Mouse (Mus musculus) heart, postnatal 25 days (tissue): ENCODE results near the gene Bhlhe40. TPM values are rescaled to one million over a fixed set of nuclear protein-coding genes. Genes with fewer than 3 reads are reported as not detected.

Experiments used
- DNase-seq: peaks from one replicate; pipeline ENCODE4 v3.0.0; 2022; ENCODE audit warnings: low spot score
- intact Hi-C: fragments of 180-260 bp; cut with DNase I; formaldehyde crosslinking; loops from one replicate; pipeline ENCODE4 v1.15.1; 2025
- total RNA-seq, 2 experiments: library from RNA; stranded (reverse); gene quantifications; 2 replicates each; pipeline ENCODE4 v1.2.3; 2021

Bhlhe40 gene
- total RNA-seq, 2 experiments from 2014 or later = 30.2 to 62.0 TPM

DNA sequence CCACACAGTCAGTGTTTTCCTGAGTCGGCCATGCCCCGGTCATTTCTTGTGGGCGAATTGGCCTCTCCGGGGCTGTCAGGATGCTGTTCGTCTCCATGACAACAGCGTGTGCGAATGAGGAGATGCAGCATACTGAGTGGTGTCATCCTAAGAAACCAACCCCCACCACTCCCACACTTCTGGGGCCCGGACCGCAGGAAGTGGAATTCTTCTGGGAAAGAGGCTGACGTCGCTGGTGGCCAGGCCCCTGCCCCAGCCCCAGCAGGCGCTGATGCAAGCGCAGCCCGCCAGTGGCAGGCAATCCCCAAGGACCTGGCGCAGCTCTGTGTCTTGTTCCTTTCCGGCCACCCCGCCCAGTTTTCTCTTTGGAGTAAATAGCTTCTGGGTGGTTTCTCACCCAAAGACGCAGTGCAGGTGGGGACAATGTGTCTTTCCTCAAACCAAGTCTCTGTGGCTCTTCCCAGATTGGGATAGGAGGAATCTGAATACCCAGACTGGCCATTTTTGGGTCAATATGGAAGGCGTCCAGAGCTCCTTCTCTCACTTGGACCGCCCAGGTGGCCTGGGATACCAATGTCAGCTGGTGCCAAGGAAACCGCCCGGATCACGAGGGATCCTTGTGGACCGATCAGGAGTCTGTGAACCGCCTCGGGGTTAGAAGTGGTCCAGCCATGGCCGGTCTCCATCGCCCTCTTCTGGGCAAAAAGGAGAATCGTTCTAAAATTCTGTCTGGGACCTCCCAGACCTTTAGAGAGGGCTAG lies 49.2 kb downstream of the Bhlhe40 start:
- peak; percentile 81 for DNase-seq
- intact Hi-C loops = loop anchor here (1.0 to 5.0 kb wide), 4 partner anchors 39 to 612 kb away; no protein-coding TSS in a partner anchor

DNA sequence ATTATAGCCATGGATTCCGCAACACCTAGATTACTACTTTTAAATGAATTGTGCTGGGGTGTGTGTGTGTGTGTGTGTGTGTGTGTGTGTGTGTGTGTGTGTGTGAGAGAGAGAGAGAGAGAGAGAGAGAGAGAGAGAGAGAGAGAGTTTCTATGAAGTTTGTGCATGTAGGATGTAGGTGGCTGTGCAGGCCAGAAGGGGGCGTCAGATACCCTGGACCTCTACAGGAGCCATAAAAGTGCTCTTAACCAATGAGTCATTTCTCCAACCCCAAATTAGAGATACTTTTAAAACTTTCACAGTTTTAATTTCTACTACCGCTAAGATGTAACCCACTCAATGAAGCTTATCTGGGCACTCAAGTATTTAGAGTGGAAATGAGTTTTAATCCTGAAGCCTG lies 50.2 kb downstream of the Bhlhe40 start:
- intact Hi-C loops = loop anchor here (1.0 to 5.0 kb wide), 2 partner anchors 293 to 613 kb away; no protein-coding TSS in a partner anchor
- no peak for DNase-seq

DNA sequence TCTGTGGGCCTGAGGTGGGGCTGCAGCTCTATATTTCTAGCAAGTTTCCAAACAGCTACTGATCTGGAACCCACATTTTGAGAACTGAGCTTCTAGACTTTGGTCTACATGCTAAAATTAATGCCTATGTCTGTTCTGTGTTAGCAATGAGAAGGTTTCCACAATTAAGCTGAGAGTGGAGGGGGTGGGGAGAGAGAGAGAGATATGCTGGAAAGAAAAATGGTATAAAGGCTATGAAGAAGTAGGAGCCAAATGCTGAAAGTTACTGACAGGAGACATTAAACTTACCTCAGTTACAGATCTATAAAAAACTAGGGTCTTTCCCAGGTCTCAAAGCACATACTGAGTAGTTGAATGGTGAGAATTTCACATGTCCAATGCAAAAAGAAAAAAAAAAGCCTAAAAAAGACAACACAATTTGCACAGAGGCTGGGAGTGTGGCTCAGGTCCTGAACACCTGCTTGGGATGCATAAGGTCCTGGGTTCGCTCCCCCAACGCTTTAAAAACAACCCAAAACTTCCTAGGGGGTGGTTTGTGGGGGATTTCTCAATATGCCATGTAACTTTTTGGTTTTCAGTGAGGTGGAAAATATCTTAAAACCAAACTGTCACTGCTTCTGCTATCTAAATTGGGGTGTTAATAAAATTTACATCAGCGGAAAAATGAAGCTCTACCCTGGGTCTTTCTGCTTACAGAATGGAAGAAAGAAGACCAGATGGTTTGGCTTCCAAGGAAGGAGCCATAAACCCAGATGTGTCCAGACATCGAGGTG lies 50.9 kb downstream of the Bhlhe40 start:
- no peak for DNase-seq
- intact Hi-C loops = loop anchor here (5.0 kb wide), 1 partner anchor 614 kb away; no protein-coding TSS in a partner anchor

DNA sequence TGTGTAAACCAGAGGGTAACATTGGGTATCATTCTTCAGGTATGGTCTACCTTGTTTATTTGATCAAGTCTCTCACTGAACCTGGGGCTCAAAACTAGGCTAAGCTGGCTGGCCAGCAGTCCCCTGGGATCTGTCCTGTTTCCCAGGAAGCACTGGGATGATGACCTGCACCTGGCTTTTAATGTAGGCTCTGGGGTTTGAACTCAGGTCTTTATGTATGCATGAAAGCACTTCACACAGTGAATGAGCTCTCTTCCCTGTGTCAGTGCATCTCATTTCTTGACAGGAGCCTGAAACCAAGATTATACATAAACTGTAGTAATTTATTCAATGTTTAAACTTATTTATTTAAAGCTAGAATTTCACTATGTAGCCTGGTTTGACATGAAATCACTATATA lies 51.7 kb downstream of the Bhlhe40 start:
- DNase-seq = no peak
- intact Hi-C loops = loop anchor here (5.0 kb wide), 1 partner anchor 615 kb away; no protein-coding TSS in a partner anchor

DNA sequence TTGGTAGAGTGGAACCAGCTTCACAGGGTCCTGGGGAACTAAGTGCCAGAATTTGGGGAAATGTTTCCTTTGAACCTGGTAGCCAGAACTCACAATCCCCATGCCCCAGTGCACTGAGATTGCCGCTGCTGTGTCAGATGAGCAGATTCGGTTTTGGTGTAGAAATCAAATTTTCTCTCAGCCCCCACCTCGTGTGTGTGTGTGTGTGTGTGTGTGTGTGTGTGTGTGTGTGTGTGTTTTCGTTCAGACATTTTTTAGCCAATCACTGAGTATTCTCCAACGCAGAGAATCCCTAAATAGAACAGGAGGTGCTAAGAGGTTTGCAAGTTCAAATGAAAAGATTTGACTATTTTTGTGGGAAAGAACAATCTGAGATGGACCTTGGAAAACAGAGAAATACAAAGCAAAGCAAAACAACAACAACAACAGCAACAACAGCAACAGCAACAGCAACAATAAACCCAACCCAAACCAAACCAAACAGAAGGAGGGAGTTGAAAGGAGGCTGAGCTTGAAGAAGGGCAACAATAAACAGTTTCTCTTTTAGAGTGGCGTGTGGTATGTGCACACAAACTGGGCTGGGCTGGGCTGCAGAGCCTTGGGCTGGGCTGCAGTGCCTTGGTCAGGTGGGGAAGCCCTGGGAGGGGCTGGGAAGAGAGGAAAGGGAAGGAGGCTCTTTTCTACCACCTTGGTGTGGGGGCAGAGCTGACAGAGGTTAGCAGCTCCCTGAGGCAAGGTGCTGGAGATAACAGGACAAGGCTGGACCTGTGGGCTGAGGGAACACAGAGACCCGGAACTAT lies 52.9 kb downstream of the Bhlhe40 start:
- DNase-seq = no peak
- intact Hi-C loops = loop anchor here (5.0 kb wide), 1 partner anchor 616 kb away; no protein-coding TSS in a partner anchor

Other genes with a start within 250 kb of the Bhlhe40 start
- 10 to 100 TPM; 86.9 to 92.9 TPM for gene Arl8b, start 122.5 kb downstream of the Bhlhe40 start, total RNA-seq
- gene Edem1, start 168.0 kb downstream of the Bhlhe40 start, total RNA-seq = 10 to 100 TPM; 12.3 to 14.1 TPM